Mouse (Mus musculus) cerebellum, adult 8-10 months (tissue): ENCODE measurements around the gene Hoxb7.
A peak's percentile ranks its signal among the peaks of the same experiment; 100 is the strongest.

ENCODE experiments used
- DNase-seq: peaks from one replicate; pipeline ENCODE4 v3.0.0; 2022

The Hoxb7 gene

GRCm38 (mm10) chr11:96285771-96286738 lies at the start of gene Hoxb7:
Gene Hoxb7, plus strand, starts transcription at chr11:96286623.
- no peak for DNase-seq

- DNase-seq = peak; percentile 8
Observed at GRCm38 (mm10) chr11:96240211-96240610, 46.2 kb upstream of the Hoxb7 start.

GRCm38 (mm10) chr11:96250901-96251300 lies 35.5 kb upstream of the Hoxb7 start:
- no peak for DNase-seq

- no peak for DNase-seq
Observed at GRCm38 (mm10) chr11:96251480-96252031, 34.9 kb upstream of the Hoxb7 start.

- no peak for DNase-seq
Observed at GRCm38 (mm10) chr11:96252541-96253120, 33.8 kb upstream of the Hoxb7 start.

- no peak for DNase-seq
Observed at GRCm38 (mm10) chr11:96254221-96254620, 32.2 kb upstream of the Hoxb7 start.

- no peak for DNase-seq
Observed at GRCm38 (mm10) chr11:96255111-96255995, 31.1 kb upstream of the Hoxb7 start.

- DNase-seq = no peak
Observed at GRCm38 (mm10) chr11:96255996-96256445, 30.4 kb upstream of the Hoxb7 start.

GRCm38 (mm10) chr11:96257141-96257540 lies 29.3 kb upstream of the Hoxb7 start:
- no peak for DNase-seq

GRCm38 (mm10) chr11:96259038-96259437 lies 27.4 kb upstream of the Hoxb7 start:
- DNase-seq = no peak

GRCm38 (mm10) chr11:96259511-96259910 lies 26.9 kb upstream of the Hoxb7 start:
- DNase-seq = no peak

- DNase-seq = no peak
Observed at GRCm38 (mm10) chr11:96260310-96260970, 26.0 kb upstream of the Hoxb7 start.

GRCm38 (mm10) chr11:96261323-96261890 lies 25.0 kb upstream of the Hoxb7 start:
- DNase-seq = no peak

- no peak for DNase-seq
Observed at GRCm38 (mm10) chr11:96262262-96262830, 24.1 kb upstream of the Hoxb7 start.

- DNase-seq = no peak
Observed at GRCm38 (mm10) chr11:96263636-96264389, 22.6 kb upstream of the Hoxb7 start.

- DNase-seq = no peak
Observed at GRCm38 (mm10) chr11:96264390-96265020, 21.9 kb upstream of the Hoxb7 start.

GRCm38 (mm10) chr11:96265954-96266353 lies 20.5 kb upstream of the Hoxb7 start:
- no peak for DNase-seq

- DNase-seq = no peak
Observed at GRCm38 (mm10) chr11:96267021-96267920, 19.2 kb upstream of the Hoxb7 start.
